Mouse (Mus musculus) embryonic facial prominence, embryonic 11.5 days (tissue): ENCODE data around the gene Rbfox3. TPM values are rescaled to one million over a fixed set of nuclear protein-coding genes. Genes with fewer than 3 reads are reported as not detected.

Experiments
- ATAC-seq: fragments of 200-750 bp; cut with Nextera tagmentation; replicated peaks from 2 replicates; pipeline ENCODE4 v1.8.0; 2017; ENCODE audit warnings: low read depth; ENCODE audit not compliant: insufficient number of reproducible peaks, low FRiP score, low TSS enrichment
- DNase-seq: peaks from one replicate; pipeline ENCODE4 v3.0.0-alpha.2; 2015; ENCODE audit warnings: low spot score
- H3K27ac ChIP-seq: fragments of 300-500 bp; sonication (generic); replicated peaks from 2 replicates; pipeline ENCODE4 v1.5.1; 2014; ENCODE audit warnings: mild to moderate bottlenecking, low read depth, low read length, control low read depth
- H3K27me3 ChIP-seq: fragments of 300-500 bp; sonication (generic); 2 replicates; pipeline ENCODE4 v1.6.1; 2014; ENCODE audit warnings: mild to moderate bottlenecking, low read length, moderate library complexity, mixed read lengths; ENCODE audit not compliant: control insufficient read depth, insufficient read depth
- H3K36me3 ChIP-seq: fragments of 300-500 bp; sonication (generic); replicated peaks from 2 replicates; pipeline ENCODE4 v1.6.1; 2014; ENCODE audit warnings: low read depth, mild to moderate bottlenecking, low read length, moderate library complexity, mixed read lengths; ENCODE audit not compliant: control insufficient read depth, insufficient read depth
- H3K4me1 ChIP-seq: fragments of 300-500 bp; sonication (generic); 2 replicates; pipeline ENCODE4 v1.6.1; 2014; ENCODE audit warnings: low read length, mixed read lengths; ENCODE audit not compliant: control insufficient read depth, insufficient read depth
- H3K4me2 ChIP-seq: fragments of 300-500 bp; sonication (generic); 2 replicates; pipeline ENCODE4 v1.6.1; 2014; ENCODE audit warnings: low read depth, mild to moderate bottlenecking, control low read depth, low read length, moderate library complexity
- H3K4me3 ChIP-seq: fragments of 300-500 bp; sonication (generic); 2 replicates; pipeline ENCODE4 v1.5.1; 2014; ENCODE audit warnings: low read depth, low read length, control low read depth
- H3K9ac ChIP-seq: fragments of 300-500 bp; sonication (generic); replicated peaks from 2 replicates; pipeline ENCODE4 v1.6.1; 2014; ENCODE audit warnings: mild to moderate bottlenecking, control low read depth, low read length
- H3K9me3 ChIP-seq: fragments of 300-500 bp; sonication (generic); replicated peaks from 2 replicates; pipeline ENCODE4 v1.6.1; 2016; ENCODE audit warnings: mild to moderate bottlenecking, low read length, inconsistent platforms, mixed read lengths; ENCODE audit not compliant: control insufficient read depth
- WGBS: fragments of 180-500 bp; shearing (Covaris S2); extraction: QIAGEN DNeasy Blood & Tissue Kit; methylation state at CpG from one replicate; pipeline ENCODE4 v1.1.7; 2014; 5-methylcytosine and 5-hydroxymethylcytosine counted together
- polyA plus RNA-seq: library from polyadenylated mRNA; unstranded; fragments of >200 nt; fragmentation: Nextera tagmentation; extraction: Ambion mirVana; gene quantifications from 2 replicates; pipeline ENCODE4 v1.2.1, GENCODE M21; 2014

Rbfox3 gene
- polyA plus RNA-seq, 1 experiment from 2014 or later: 2.5 TPM

GRCm38 (mm10) chr11:118685397-118685796 is 226.0 kb downstream of the Rbfox3 start:
- no peaks in the 10 kb centered on the region for H3K9me3 ChIP-seq
- ATAC-seq (no peak), DNase-seq (peak; percentile 85)
- H3K4me1 ChIP-seq: no peaks in the 10 kb centered on the region
- H3K27ac ChIP-seq: no peak overlapping the region
- no peak overlapping the region for H3K4me2 ChIP-seq
- no peaks in the 10 kb centered on the region for H3K36me3 ChIP-seq
- 13% methylated on average over 16 of the region's 16 CpGs for WGBS
- H3K27me3 ChIP-seq: no peaks in the 10 kb centered on the region
- no peak overlapping the region for H3K9ac ChIP-seq
- H3K4me3 ChIP-seq: no peak overlapping the region

- Histone ChIP-seq H3K4me2 (no peak overlapping the region), H3K9me3 (no peaks in the 10 kb centered on the region), H3K36me3 (no peaks in the 10 kb centered on the region), H3K9ac (no peak overlapping the region), H3K4me3 (no peak overlapping the region), H3K27ac (no peak overlapping the region), H3K27me3 (no peaks in the 10 kb centered on the region), H3K4me1 (no peaks in the 10 kb centered on the region)
- DNase-seq (no peak), ATAC-seq (no peak)
- WGBS: 70% methylated on average over 4 of the region's 4 CpGs
Measured at GRCm38 (mm10) chr11:118684665-118685064, 226.7 kb downstream of the Rbfox3 start.

- Histone ChIP-seq H3K9ac (no peak overlapping the region), H3K9me3 (no peaks in the 10 kb centered on the region), H3K4me3 (no peak overlapping the region), H3K36me3 (no peaks in the 10 kb centered on the region), H3K4me2 (no peak overlapping the region), H3K27ac (no peak overlapping the region), H3K4me1 (no peaks in the 10 kb centered on the region), H3K27me3 (no peaks in the 10 kb centered on the region)
- no peak for DNase-seq
- 78% methylated on average over 10 of the region's 10 CpGs for WGBS
- ATAC-seq: no peak
Measured at GRCm38 (mm10) chr11:118680699-118681098, 230.7 kb downstream of the Rbfox3 start.

GRCm38 (mm10) chr11:118679736-118680410 is 231.5 kb downstream of the Rbfox3 start:
- WGBS: 75% methylated on average over 24 of the region's 24 CpGs
- no peak overlapping the region for H3K27ac ChIP-seq
- H3K27me3 ChIP-seq: no peaks in the 10 kb centered on the region
- H3K4me1 ChIP-seq: no peaks in the 10 kb centered on the region
- ATAC-seq: no peak
- DNase-seq: no peak
- H3K4me2 ChIP-seq: no peak overlapping the region
- no peaks in the 10 kb centered on the region for H3K9me3 ChIP-seq
- H3K36me3 ChIP-seq: no peaks in the 10 kb centered on the region
- H3K9ac ChIP-seq: no peak overlapping the region
- H3K4me3 ChIP-seq: no peak overlapping the region

GRCm38 (mm10) chr11:118678515-118679104 is 232.8 kb downstream of the Rbfox3 start:
- Histone ChIP-seq H3K27me3 (no peaks in the 10 kb centered on the region), H3K27ac (no peak overlapping the region), H3K4me2 (no peak overlapping the region), H3K9ac (no peak overlapping the region), H3K4me3 (no peak overlapping the region), H3K36me3 (no peaks in the 10 kb centered on the region), H3K4me1 (no peaks in the 10 kb centered on the region), H3K9me3 (no peaks in the 10 kb centered on the region)
- DNase-seq (no peak), ATAC-seq (no peak)
- WGBS: 28% methylated on average over 20 of the region's 20 CpGs

GRCm38 (mm10) chr11:118677277-118677676 is 234.1 kb downstream of the Rbfox3 start:
- ATAC-seq: no peak
- Histone ChIP-seq H3K4me3 (no peak overlapping the region), H3K27me3 (no peaks in the 10 kb centered on the region), H3K9ac (no peak overlapping the region), H3K9me3 (no peaks in the 10 kb centered on the region), H3K4me1 (no peaks in the 10 kb centered on the region), H3K36me3 (no peaks in the 10 kb centered on the region), H3K27ac (no peak overlapping the region), H3K4me2 (no peak overlapping the region)
- no peak for DNase-seq
- 61% methylated on average over 8 of the region's 8 CpGs for WGBS

- Histone ChIP-seq H3K4me2 (no peak overlapping the region), H3K4me1 (no peaks in the 10 kb centered on the region), H3K9ac (no peak overlapping the region), H3K36me3 (no peaks in the 10 kb centered on the region), H3K9me3 (no peaks in the 10 kb centered on the region), H3K27me3 (no peaks in the 10 kb centered on the region), H3K4me3 (no peak overlapping the region), H3K27ac (no peak overlapping the region)
- DNase-seq (no peak), ATAC-seq (no peak)
- WGBS: 80% methylated on average over 7 of the region's 7 CpGs
Measured at GRCm38 (mm10) chr11:118676364-118676763, 235.0 kb downstream of the Rbfox3 start.

GRCm38 (mm10) chr11:118671958-118672357 is 239.4 kb downstream of the Rbfox3 start:
- 82% methylated on average over 6 of the region's 6 CpGs for WGBS
- Histone ChIP-seq H3K4me1 (no peaks in the 10 kb centered on the region), H3K9me3 (no peaks in the 10 kb centered on the region), H3K27ac (no peak overlapping the region), H3K4me3 (no peak overlapping the region), H3K9ac (no peak overlapping the region), H3K36me3 (no peaks in the 10 kb centered on the region), H3K4me2 (no peak overlapping the region), H3K27me3 (no peaks in the 10 kb centered on the region)
- no peak for DNase-seq
- no peak for ATAC-seq
